Mouse (Mus musculus): ENCODE measurements around the gene Gm26558. TPM values are rescaled to one million over a fixed set of nuclear protein-coding genes. Genes with fewer than 3 reads are reported as not detected.

The Gm26558 gene
- polyA plus RNA-seq, 1 experiment = 3.5 TPM

DNA sequence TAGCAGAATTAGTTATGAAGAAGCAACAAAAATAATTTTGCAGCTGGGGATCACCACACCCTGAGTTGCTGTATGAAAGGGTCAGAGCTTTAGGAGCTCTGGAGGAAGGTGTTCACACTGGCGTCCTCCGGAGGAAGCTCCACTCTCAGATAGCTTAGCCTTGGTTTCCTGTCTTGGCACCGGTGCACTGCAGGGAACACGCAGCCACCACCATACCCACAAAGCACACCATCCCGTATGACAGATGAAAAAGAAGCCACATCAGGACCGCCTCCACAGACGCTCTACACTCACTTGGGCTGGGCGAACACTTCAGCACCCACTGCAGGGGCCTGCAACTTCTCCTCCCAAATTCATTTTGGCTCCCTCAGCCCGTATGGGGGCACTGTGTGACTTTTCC, 39.7 kb upstream of the Gm26558 start:
- H3K27me3 ChIP-seq (ENCODE audit: control insufficient read depth, insufficient read depth, insufficient read length) = no peaks in the 10 kb centered on the region
- TF ChIP-seq USF1 (IDR thresholded peaks at IDR 0.05; ENCODE audit: low read depth) (no peak), MYOG (IDR thresholded peaks at IDR 0.05; ENCODE audit: control insufficient read depth, extremely low read depth, insufficient read length) (no peak), MYOD1 (IDR thresholded peaks at IDR 0.05; ENCODE audit: control insufficient read depth, insufficient read length, low read depth) (no peak), CEBPB (IDR thresholded peaks at IDR 0.05; ENCODE audit: low read depth) (no peak), FOSL1 (IDR thresholded peaks at IDR 0.05; ENCODE audit: insufficient read depth, low read length, poor library complexity, severe bottlenecking) (no peak), MAX (IDR thresholded peaks at IDR 0.05) (no peak), CTCF (IDR thresholded peaks at IDR 0.05; ENCODE audit: control insufficient read depth, insufficient read depth, insufficient read length) (no peak)
- no peaks in the 10 kb centered on the region for H3K36me3 ChIP-seq (ENCODE audit: control insufficient read depth, insufficient read depth)
- H3K79me3 ChIP-seq (ENCODE audit: low read depth) = no peaks in the 10 kb centered on the region
- no peaks in the 10 kb centered on the region for H3K79me2 ChIP-seq (ENCODE audit: control insufficient read depth, insufficient read depth)
- H3ac ChIP-seq (ENCODE audit: control insufficient read depth, insufficient read length, low read depth) = no peak overlapping the region
- no peak overlapping the region for H3K4me3 ChIP-seq (ENCODE audit: insufficient read depth, poor library complexity, severe bottlenecking)

- Histone ChIP-seq H3ac (ENCODE audit: control insufficient read depth, insufficient read length, low read depth) (no peak overlapping the region), H3K36me3 (ENCODE audit: control insufficient read depth, insufficient read depth) (no peaks in the 10 kb centered on the region), H3K79me2 (ENCODE audit: control insufficient read depth, insufficient read depth) (no peaks in the 10 kb centered on the region), H3K79me3 (ENCODE audit: low read depth) (no peaks in the 10 kb centered on the region), H3K4me3 (ENCODE audit: insufficient read depth, poor library complexity, severe bottlenecking) (no peak overlapping the region), H3K27me3 (ENCODE audit: control insufficient read depth, insufficient read depth, insufficient read length) (no peaks in the 10 kb centered on the region)
- no peak for TF ChIP-seq FOSL1 (IDR thresholded peaks at IDR 0.05; ENCODE audit: insufficient read depth, low read length, poor library complexity, severe bottlenecking)
- TF ChIP-seq CEBPB (IDR thresholded peaks at IDR 0.05; ENCODE audit: low read depth) = no peak
- no peak for TF ChIP-seq MAX (IDR thresholded peaks at IDR 0.05)
- TF ChIP-seq MYOG (IDR thresholded peaks at IDR 0.05; ENCODE audit: control insufficient read depth, extremely low read depth, insufficient read length) = no peak
- no peak for TF ChIP-seq CTCF (IDR thresholded peaks at IDR 0.05; ENCODE audit: control insufficient read depth, insufficient read depth, insufficient read length)
- TF ChIP-seq MYOD1 (IDR thresholded peaks at IDR 0.05; ENCODE audit: control insufficient read depth, insufficient read length, low read depth) = no peak
- TF ChIP-seq USF1 (IDR thresholded peaks at IDR 0.05; ENCODE audit: low read depth) = no peak
Measured at GRCm38 (mm10) chr2:70700851-70701250, 38.9 kb upstream of the Gm26558 start.

- TF ChIP-seq CEBPB (IDR thresholded peaks at IDR 0.05; ENCODE audit: low read depth) = no peak
- TF ChIP-seq MYOG (IDR thresholded peaks at IDR 0.05; ENCODE audit: control insufficient read depth, extremely low read depth, insufficient read length) = no peak
- no peak for TF ChIP-seq MYOD1 (IDR thresholded peaks at IDR 0.05; ENCODE audit: control insufficient read depth, insufficient read length, low read depth)
- no peak for TF ChIP-seq FOSL1 (IDR thresholded peaks at IDR 0.05; ENCODE audit: insufficient read depth, low read length, poor library complexity, severe bottlenecking)
- no peak for TF ChIP-seq CTCF (IDR thresholded peaks at IDR 0.05; ENCODE audit: control insufficient read depth, insufficient read depth, insufficient read length)
- no peak for TF ChIP-seq MAX (IDR thresholded peaks at IDR 0.05)
- TF ChIP-seq USF1 (IDR thresholded peaks at IDR 0.05; ENCODE audit: low read depth) = no peak
- Histone ChIP-seq H3K27me3 (ENCODE audit: control insufficient read depth, insufficient read depth, insufficient read length) (no peaks in the 10 kb centered on the region), H3K79me2 (ENCODE audit: control insufficient read depth, insufficient read depth) (no peaks in the 10 kb centered on the region), H3ac (ENCODE audit: control insufficient read depth, insufficient read length, low read depth) (no peak overlapping the region), H3K79me3 (ENCODE audit: low read depth) (no peaks in the 10 kb centered on the region), H3K4me3 (ENCODE audit: insufficient read depth, poor library complexity, severe bottlenecking) (no peak overlapping the region), H3K36me3 (ENCODE audit: control insufficient read depth, insufficient read depth) (peaks cover 36% of the 10 kb centered on the region)
Measured at GRCm38 (mm10) chr2:70695712-70696111, 33.8 kb upstream of the Gm26558 start.

- no peaks in the 10 kb centered on the region for H3K79me2 ChIP-seq (ENCODE audit: control insufficient read depth, insufficient read depth)
- H3K36me3 ChIP-seq (ENCODE audit: control insufficient read depth, insufficient read depth) = peaks cover 88% of the 10 kb centered on the region
- H3K79me3 ChIP-seq (ENCODE audit: low read depth) = no peaks in the 10 kb centered on the region
- no peak overlapping the region for H3K4me3 ChIP-seq (ENCODE audit: insufficient read depth, poor library complexity, severe bottlenecking)
- no peak for TF ChIP-seq MYOG (IDR thresholded peaks at IDR 0.05; ENCODE audit: control insufficient read depth, extremely low read depth, insufficient read length)
- no peak overlapping the region for H3ac ChIP-seq (ENCODE audit: control insufficient read depth, insufficient read length, low read depth)
- no peaks in the 10 kb centered on the region for H3K27me3 ChIP-seq (ENCODE audit: control insufficient read depth, insufficient read depth, insufficient read length)
Measured at GRCm38 (mm10) chr2:70690195-70690594, 28.3 kb upstream of the Gm26558 start.

GRCm38 (mm10) chr2:70688454-70689078, 26.7 kb upstream of the Gm26558 start:
- H3K79me2 ChIP-seq (ENCODE audit: control insufficient read depth, insufficient read depth) = no peaks in the 10 kb centered on the region
- peaks cover 96% of the 10 kb centered on the region for H3K36me3 ChIP-seq (ENCODE audit: control insufficient read depth, insufficient read depth)
- H3ac ChIP-seq (ENCODE audit: control insufficient read depth, insufficient read length, low read depth) = no peak overlapping the region
- H3K27me3 ChIP-seq (ENCODE audit: control insufficient read depth, insufficient read depth, insufficient read length) = no peaks in the 10 kb centered on the region
- H3K4me3 ChIP-seq (ENCODE audit: insufficient read depth, poor library complexity, severe bottlenecking) = no peak overlapping the region
- TF ChIP-seq FOSL1 (IDR thresholded peaks at IDR 0.05; ENCODE audit: insufficient read depth, low read length, poor library complexity, severe bottlenecking) (no peak), MAX (IDR thresholded peaks at IDR 0.05) (no peak), MYOD1 (IDR thresholded peaks at IDR 0.05; ENCODE audit: control insufficient read depth, insufficient read length, low read depth) (no peak)
- no peaks in the 10 kb centered on the region for H3K79me3 ChIP-seq (ENCODE audit: low read depth)

DNA sequence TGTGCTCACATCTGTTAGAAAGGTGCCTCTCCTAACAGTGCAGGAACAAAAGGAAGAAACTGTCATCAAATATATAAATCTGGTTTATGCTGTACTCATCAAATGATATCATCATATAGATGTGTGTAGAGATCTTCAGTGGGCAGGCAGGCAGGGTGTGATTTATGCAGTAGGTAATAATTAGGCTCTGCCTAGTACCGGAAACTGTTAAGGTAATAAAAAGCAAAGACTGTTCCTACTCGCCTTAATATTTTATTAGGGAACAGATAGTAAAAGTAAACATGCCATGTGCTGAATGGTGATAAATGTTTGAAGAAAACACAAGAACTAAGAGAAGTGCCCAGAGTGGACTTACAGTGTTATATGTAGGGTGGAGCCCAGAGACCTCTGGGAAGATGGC, 20.4 kb upstream of the Gm26558 start:
- H3K27me3 ChIP-seq (ENCODE audit: control insufficient read depth, insufficient read depth, insufficient read length) = no peaks in the 10 kb centered on the region
- no peaks in the 10 kb centered on the region for H3K79me2 ChIP-seq (ENCODE audit: control insufficient read depth, insufficient read depth)
- TF ChIP-seq FOSL1 (IDR thresholded peaks at IDR 0.05; ENCODE audit: insufficient read depth, low read length, poor library complexity, severe bottlenecking) (no peak), USF1 (IDR thresholded peaks at IDR 0.05; ENCODE audit: low read depth) (no peak), MYOD1 (IDR thresholded peaks at IDR 0.05; ENCODE audit: control insufficient read depth, insufficient read length, low read depth) (no peak), CEBPB (IDR thresholded peaks at IDR 0.05; ENCODE audit: low read depth) (no peak), MYOG (IDR thresholded peaks at IDR 0.05; ENCODE audit: control insufficient read depth, extremely low read depth, insufficient read length) (no peak), MAX (IDR thresholded peaks at IDR 0.05) (no peak), CTCF (IDR thresholded peaks at IDR 0.05; ENCODE audit: control insufficient read depth, insufficient read depth, insufficient read length) (no peak)
- H3ac ChIP-seq (ENCODE audit: control insufficient read depth, insufficient read length, low read depth) = no peak overlapping the region
- H3K4me3 ChIP-seq (ENCODE audit: insufficient read depth, poor library complexity, severe bottlenecking) = no peak overlapping the region
- H3K36me3 ChIP-seq (ENCODE audit: control insufficient read depth, insufficient read depth) = peaks cover 94% of the 10 kb centered on the region
- no peaks in the 10 kb centered on the region for H3K79me3 ChIP-seq (ENCODE audit: low read depth)
